Mouse (Mus musculus) kidney, embryonic 16.5 days (tissue): Measurements from ENCODE around the gene Gch1. TPM values are rescaled to one million over a fixed set of nuclear protein-coding genes. Genes with fewer than 3 reads are reported as not detected.

Experiments
- ATAC-seq: fragments of 200-750 bp; cut with Nextera tagmentation; 2 replicates; pipeline ENCODE4 v1.8.0; 2017; ENCODE audit warnings: moderate TSS enrichment; ENCODE audit not compliant: low FRiP score, low TSS enrichment
- H3K27ac ChIP-seq: fragments of 300-500 bp; sonication (generic); 2 replicates; pipeline ENCODE4 v1.5.1; 2014; ENCODE audit warnings: low read length
- H3K27me3 ChIP-seq: fragments of 300-500 bp; sonication (generic); 2 replicates; pipeline ENCODE4 v1.6.1; 2014; ENCODE audit warnings: low read length, control low read depth, mixed read lengths; ENCODE audit not compliant: insufficient read depth
- H3K36me3 ChIP-seq: fragments of 300-500 bp; sonication (generic); 2 replicates; pipeline ENCODE4 v1.6.1; 2014; ENCODE audit warnings: low read length, control low read depth, mixed read lengths; ENCODE audit not compliant: insufficient read depth
- H3K4me1 ChIP-seq: fragments of 300-500 bp; sonication (generic); 2 replicates; pipeline ENCODE4 v1.6.1; 2014; ENCODE audit warnings: low read length, control low read depth, mixed read lengths; ENCODE audit not compliant: insufficient read depth
- H3K4me2 ChIP-seq: fragments of 300-500 bp; sonication (generic); replicated peaks from 2 replicates; pipeline ENCODE4 v1.6.1; 2014; ENCODE audit warnings: low read depth, low read length
- H3K4me3 ChIP-seq: fragments of 300-500 bp; sonication (generic); 2 replicates; pipeline ENCODE4 v1.5.1; 2014; ENCODE audit warnings: mild to moderate bottlenecking, low read length
- H3K9ac ChIP-seq: fragments of 300-500 bp; sonication (generic); replicated peaks from 2 replicates; pipeline ENCODE4 v1.6.1; 2014; ENCODE audit warnings: low read length
- H3K9me3 ChIP-seq: fragments of 300-500 bp; sonication (generic); 2 replicates; pipeline ENCODE4 v1.6.1; 2016; ENCODE audit warnings: low read length, control low read depth
- WGBS: fragments of 180-500 bp; shearing (Covaris S2); extraction: QIAGEN DNeasy Blood & Tissue Kit; methylation state at CpG from one replicate; pipeline ENCODE4 v1.1.7; 2014; 5-methylcytosine and 5-hydroxymethylcytosine counted together
- polyA plus RNA-seq: library from polyadenylated mRNA; unstranded; fragments of >200 nt; fragmentation: Nextera tagmentation; extraction: Ambion mirVana; gene quantifications from 2 replicates; pipeline ENCODE4 v1.2.1, GENCODE M21; 2015

Gene Gch1
- polyA plus RNA-seq, 1 experiment from 2014 or later: 1.9 TPM

DNA sequence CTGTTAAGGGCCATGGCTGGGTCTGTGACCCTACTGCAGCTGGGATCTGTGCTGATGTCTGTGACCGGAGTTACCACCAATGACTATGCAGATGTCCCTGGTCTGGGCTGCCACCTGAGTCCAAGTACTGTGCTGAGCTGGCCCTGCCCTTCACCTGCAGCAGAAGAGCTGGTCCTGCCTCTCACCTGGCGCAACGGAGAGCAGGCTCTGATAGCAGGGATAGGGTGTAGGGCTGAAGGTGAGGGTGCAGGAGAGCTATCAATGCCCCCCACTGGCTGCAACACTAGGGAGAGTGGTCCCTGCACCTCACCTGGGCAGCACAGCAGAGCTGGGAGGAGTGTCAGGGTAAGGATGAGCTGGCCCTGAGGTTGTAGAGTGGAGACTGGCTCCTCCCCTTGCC, 17.4 kb upstream of the Gch1 start:
- Histone ChIP-seq H3K4me2 (no peak overlapping the region), H3K27me3 (no peaks in the 10 kb centered on the region), H3K9me3 (no peaks in the 10 kb centered on the region), H3K36me3 (no peaks in the 10 kb centered on the region), H3K4me1 (no peaks in the 10 kb centered on the region), H3K9ac (no peak overlapping the region), H3K27ac (no peak overlapping the region), H3K4me3 (no peak overlapping the region)
- ATAC-seq: no peak
- 82% methylated on average over 3 of the region's 3 CpGs for WGBS

DNA sequence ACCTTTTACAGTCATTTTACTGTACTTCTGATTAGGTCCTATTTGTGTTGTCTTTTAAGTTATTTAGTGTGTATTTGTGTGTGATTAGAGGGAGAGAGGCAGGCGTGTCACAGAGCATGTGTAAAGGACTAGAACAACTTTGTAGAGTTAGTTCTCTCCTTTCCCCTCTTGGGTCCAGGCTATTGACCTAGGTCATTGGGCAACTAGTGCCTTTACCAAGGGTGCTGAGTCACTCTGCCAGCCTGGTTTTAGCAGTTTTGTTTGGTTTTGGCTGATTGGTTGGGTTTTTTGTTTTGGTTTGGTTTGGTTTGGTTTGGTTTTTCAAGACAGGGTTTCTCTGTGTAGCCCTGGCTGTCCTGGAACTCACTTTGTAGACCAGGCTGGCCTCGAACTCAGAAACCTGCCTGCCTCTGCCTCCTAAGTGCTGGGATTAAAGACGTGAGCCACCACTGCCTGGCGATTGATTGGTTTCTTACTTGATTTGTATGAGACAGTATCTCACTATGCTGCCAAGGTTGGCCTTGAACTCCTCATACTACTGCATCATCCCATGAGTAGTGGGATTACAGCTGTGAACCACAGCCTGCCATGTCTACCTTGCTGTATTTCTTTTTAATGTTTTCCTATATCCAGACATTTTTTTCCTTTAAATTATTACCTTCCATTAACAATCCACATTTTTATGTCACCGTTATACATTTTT, 16.2 kb upstream of the Gch1 start:
- Histone ChIP-seq H3K27me3 (no peaks in the 10 kb centered on the region), H3K4me3 (no peak overlapping the region), H3K9ac (no peak overlapping the region), H3K4me1 (no peaks in the 10 kb centered on the region), H3K36me3 (no peaks in the 10 kb centered on the region), H3K4me2 (no peak overlapping the region), H3K27ac (no peak overlapping the region), H3K9me3 (no peaks in the 10 kb centered on the region)
- no peak for ATAC-seq
- 88% methylated on average over 5 of the region's 5 CpGs for WGBS

DNA sequence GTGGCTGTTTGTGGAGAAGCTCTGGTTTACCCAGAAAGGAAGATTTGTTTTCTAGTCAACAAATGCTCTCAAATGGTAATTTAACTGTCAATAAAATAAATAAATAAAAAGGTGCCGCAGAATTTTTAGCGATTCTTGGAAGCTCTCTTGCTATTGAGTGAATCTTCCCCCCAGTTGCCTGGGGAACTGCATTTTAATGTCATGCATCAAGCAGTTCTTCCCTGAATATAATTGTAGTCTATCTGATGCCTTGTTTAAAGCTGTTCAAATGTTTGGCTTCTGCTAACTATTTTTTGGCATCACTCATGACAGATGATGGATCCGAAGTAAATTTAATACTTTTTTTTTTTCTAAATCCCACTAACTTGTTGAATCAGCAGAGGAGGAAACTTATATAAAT, 8.1 kb upstream of the Gch1 start:
- H3K27me3 ChIP-seq: no peaks in the 10 kb centered on the region
- 87% methylated on average over 3 of the region's 3 CpGs for WGBS
- H3K9me3 ChIP-seq: no peaks in the 10 kb centered on the region
- no peaks in the 10 kb centered on the region for H3K36me3 ChIP-seq
- no peaks in the 10 kb centered on the region for H3K4me1 ChIP-seq
- ATAC-seq: no peak
- H3K4me2 ChIP-seq: no peak overlapping the region
- no peak overlapping the region for H3K4me3 ChIP-seq
- no peak overlapping the region for H3K9ac ChIP-seq
- no peak overlapping the region for H3K27ac ChIP-seq

DNA sequence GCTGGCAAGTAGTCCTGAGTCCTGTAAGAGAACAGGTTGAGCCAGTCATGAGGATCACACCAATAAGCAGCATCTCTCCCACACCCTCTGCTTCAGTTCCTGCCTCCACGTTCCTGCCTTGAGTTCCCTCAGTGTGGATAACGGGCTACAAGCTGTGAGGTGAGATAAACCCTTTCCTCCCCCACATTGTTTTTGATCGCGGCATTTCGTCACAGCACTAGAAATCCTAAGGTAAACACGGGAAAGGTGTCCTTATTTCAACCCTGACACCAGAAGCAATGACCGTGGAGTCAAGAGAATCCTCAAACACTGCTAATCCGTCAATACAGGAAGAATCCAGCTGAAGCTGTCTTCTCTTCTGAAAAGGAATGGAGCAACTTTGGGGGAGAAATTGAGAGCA, 7.5 kb upstream of the Gch1 start:
- 70% methylated on average over 8 of the region's 8 CpGs for WGBS
- Histone ChIP-seq H3K36me3 (no peaks in the 10 kb centered on the region), H3K9me3 (no peaks in the 10 kb centered on the region), H3K27ac (no peak overlapping the region), H3K27me3 (no peaks in the 10 kb centered on the region), H3K9ac (no peak overlapping the region), H3K4me3 (no peak overlapping the region), H3K4me2 (no peak overlapping the region), H3K4me1 (no peaks in the 10 kb centered on the region)
- no peak for ATAC-seq

DNA sequence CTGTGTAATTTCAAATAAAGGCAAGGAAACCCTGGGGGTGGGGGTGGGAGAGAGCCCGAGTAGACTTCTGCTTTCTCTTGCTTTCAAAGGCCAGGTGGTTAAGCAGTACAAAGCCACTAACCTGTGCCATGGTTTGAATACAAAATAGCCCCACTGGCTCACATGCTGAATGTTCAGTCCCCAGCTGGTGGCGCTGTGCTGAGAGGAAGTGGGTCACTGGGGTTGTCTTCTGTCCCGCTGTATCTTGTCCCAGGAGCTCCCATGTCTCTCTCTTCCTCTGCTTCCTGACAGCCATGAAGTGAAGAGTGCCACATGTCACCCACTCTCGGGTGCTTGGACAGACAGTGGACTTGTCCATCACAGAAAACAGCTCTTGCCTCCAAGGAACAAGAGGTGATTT, 4.9 kb upstream of the Gch1 start:
- Histone ChIP-seq H3K4me1 (no peaks in the 10 kb centered on the region), H3K9me3 (no peaks in the 10 kb centered on the region), H3K36me3 (no peaks in the 10 kb centered on the region), H3K4me3 (no peak overlapping the region), H3K27ac (no peak overlapping the region), H3K27me3 (no peaks in the 10 kb centered on the region), H3K9ac (no peak overlapping the region), H3K4me2 (no peak overlapping the region)
- ATAC-seq: no peak
- 38% methylated on average over 4 of the region's 4 CpGs for WGBS

DNA sequence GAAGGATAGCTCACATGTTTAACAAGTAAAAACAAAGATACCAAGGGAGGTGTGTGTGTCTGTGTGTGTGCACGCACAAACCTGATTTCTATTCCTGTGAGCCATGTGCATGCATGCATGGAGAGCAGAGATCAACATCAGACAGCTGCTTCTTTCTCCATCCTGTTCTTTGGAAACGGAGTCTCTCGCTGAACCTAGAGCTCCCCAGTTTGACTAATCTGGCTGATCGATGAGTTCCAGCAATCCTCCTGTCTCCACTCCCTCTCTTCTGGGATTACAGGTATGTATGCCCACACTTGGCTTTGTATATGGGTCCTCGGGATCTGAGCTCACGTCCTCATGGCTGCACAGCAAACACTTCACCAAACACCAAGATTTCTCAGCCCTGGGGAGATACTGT, 4.3 kb upstream of the Gch1 start:
- Histone ChIP-seq H3K27ac (no peak overlapping the region), H3K36me3 (no peaks in the 10 kb centered on the region), H3K9ac (no peak overlapping the region), H3K9me3 (no peaks in the 10 kb centered on the region), H3K27me3 (no peaks in the 10 kb centered on the region), H3K4me1 (peaks cover 4% of the 10 kb centered on the region), H3K4me2 (no peak overlapping the region), H3K4me3 (no peak overlapping the region)
- 71% methylated on average over 6 of the region's 6 CpGs for whole genome bisulfite sequencing
- ATAC-seq: no peak

DNA sequence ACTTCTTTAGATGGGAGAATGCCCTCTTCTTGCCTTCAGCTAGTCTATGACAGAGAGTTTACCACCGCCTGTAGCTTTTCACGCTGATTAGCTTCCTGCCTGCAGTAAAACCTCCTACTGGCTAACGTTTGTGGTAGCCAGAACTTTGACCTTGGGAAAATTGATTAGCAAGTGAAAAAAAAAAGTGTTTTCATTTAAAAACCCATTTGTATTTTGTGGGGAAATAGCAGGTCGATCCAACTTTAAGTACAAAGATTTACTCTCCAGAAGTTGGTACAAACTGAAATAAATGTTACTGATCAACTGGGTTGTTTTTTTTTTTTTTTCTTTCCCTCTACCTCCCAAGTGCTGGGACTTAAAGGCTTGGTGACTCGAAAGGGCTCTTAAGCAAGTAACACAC, 2.6 kb upstream of the Gch1 start:
- Histone ChIP-seq H3K9ac (no peak overlapping the region), H3K36me3 (no peaks in the 10 kb centered on the region), H3K4me3 (no peak overlapping the region), H3K4me1 (peaks cover 10% of the 10 kb centered on the region), H3K27ac (no peak overlapping the region), H3K4me2 (no peak overlapping the region), H3K27me3 (peaks cover 8% of the 10 kb centered on the region; the same call in 1 of the 2 replicates), H3K9me3 (no peaks in the 10 kb centered on the region)
- ATAC-seq: no peak
- 41% methylated on average over 5 of the region's 5 CpGs for WGBS

DNA sequence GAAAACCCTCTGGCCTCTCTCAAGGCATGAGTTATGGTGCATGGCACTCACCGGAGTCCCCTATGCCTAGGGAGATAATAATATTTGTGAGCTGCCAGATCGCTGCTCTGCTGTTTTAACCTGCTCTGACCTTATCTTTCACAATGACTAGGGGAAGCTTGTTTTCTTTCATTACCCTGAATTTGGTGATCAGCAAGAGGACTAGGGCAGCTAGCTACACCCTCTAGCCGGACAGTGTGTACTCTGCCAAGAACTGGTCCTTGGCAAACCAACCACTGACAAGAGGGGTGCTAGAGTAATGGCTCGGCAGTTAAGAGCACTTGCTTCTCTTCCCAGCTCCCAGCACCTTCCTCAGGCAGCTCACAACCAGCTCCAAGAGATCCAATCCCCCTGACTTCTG, 1.4 kb upstream of the Gch1 start:
- Histone ChIP-seq H3K27ac (no peak overlapping the region), H3K4me3 (no peak overlapping the region), H3K4me1 (peaks cover 10% of the 10 kb centered on the region), H3K4me2 (no peak overlapping the region), H3K36me3 (no peaks in the 10 kb centered on the region), H3K9me3 (no peaks in the 10 kb centered on the region), H3K27me3 (peaks cover 8% of the 10 kb centered on the region; the same call in 1 of the 2 replicates), H3K9ac (no peak overlapping the region)
- 49% methylated on average over 4 of the region's 4 CpGs for WGBS
- ATAC-seq: no peak

DNA sequence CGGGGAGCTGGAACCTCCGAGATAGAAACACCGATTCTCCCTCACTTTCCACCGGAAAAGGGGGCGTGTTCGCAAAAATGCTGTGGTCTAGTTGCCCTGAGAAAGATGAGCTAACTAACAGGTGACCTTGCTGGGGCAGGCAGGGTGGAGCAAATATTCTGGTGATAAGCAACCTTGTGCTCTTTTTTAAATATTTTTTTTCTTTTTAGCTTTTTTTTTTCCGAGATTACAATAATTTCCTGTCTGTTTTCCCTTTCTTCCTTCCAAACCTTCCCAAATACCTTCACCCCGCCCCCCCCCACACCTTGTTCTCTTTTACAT, 382 bp upstream of the Gch1 start:
- Histone ChIP-seq H3K36me3 (no peaks in the 10 kb centered on the region), H3K4me2 (peak overlapping the region; percentile 98), H3K27ac (no peak overlapping the region), H3K4me3 (peak overlapping the region; percentile 78), H3K4me1 (peaks cover 10% of the 10 kb centered on the region), H3K9ac (peak overlapping the region; percentile 64), H3K9me3 (no peaks in the 10 kb centered on the region), H3K27me3 (peaks cover 8% of the 10 kb centered on the region; the same call in 1 of the 2 replicates)
- ATAC-seq: peak; percentile 40; the same call in 1 of the 2 replicates
- WGBS: 13% methylated on average over 8 of the region's 8 CpGs

DNA sequence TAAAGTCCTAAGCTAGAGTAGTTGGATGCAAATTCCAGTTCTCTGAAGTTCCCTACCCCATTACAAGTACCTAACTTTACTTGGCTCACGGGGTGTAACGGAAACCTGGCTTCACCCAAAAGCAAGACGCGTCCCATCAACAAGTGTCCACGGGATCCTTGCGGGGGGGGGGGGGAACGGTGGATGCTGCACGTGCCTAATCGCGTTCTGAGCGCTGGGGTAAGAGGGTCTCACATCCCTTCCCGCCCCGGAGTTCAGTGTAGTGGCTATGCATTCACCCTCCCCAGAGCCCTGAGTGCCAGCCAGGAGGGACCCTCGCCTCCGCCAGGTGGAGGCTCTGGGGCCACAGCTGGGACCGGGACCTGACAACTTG, 752 bp downstream of the Gch1 start:
- 1% methylated on average over 16 of the region's 16 CpGs for WGBS
- H3K9ac ChIP-seq: peak overlapping the region; percentile 64
- peak; percentile 43 for ATAC-seq

More for the DNA sequence above, 752 bp downstream of the Gch1 start:
- H3K4me1 ChIP-seq: peaks cover 10% of the 10 kb centered on the region
- peak overlapping the region; percentile 98 for H3K4me2 ChIP-seq
- no peak overlapping the region for H3K27ac ChIP-seq
- no peaks in the 10 kb centered on the region for H3K36me3 ChIP-seq
- H3K9me3 ChIP-seq: no peaks in the 10 kb centered on the region
- H3K27me3 ChIP-seq: peaks cover 8% of the 10 kb centered on the region; the same call in 1 of the 2 replicates
- H3K4me3 ChIP-seq: peak overlapping the region; percentile 78
